Mouse (Mus musculus) cerebellum, adult 11-12 months (tissue): ENCODE measurements at regions not wholly inside any gene's neighbourhood (a gene's known extent, or its start where the extent isn't known, plus 50 kb on each side); places are given as distances from the start of the nearest gene placed in this dataset.

Experiments
- DNase-seq: peaks from one replicate; pipeline ENCODE4 v3.0.0; 2022

GRCm38 (mm10) chr13:26714056-26714455 is 55.9 kb downstream of the Hdgfl1 start:
- DNase-seq = no peak

GRCm38 (mm10) chr13:26699062-26699684 is 70.8 kb downstream of the Hdgfl1 start:
- no peak for DNase-seq

DNA sequence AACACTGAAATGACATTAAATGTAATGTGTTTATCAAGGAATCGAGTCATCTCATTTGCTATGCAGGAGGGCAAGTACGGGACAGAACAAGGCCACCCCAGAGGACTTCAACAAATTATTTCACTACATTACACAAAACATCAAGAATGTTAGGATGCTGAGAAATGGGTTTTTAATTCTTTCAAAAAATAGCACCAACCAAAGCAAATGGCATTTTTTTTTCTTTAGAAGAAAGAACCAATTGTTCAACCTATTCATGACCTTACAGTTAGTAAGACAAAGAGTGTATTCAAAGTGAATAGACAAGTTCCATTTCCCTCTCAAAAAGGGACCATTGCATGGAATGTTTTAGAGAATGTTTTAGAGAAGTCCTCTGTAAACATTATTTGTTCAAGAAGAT is 110.5 kb downstream of the Hdgfl1 start:
- no peak for DNase-seq

GRCm38 (mm10) chr13:26657010-26657611 is 112.9 kb downstream of the Hdgfl1 start:
- DNase-seq = peak; percentile 4
